18 mouse cellular contexts compared by ENCODE assay signal in genomic region chr1:127575692-127576091, GRCm38 (mm10).
DNase-seq lines count a peak whose midpoint lies in the region; ATAC-seq lines count a peak whose summit lies in the region.
"Had no signal": no experiment of that assay in that cellular context is flagged by ENCODE, and none has a peak within 500 bp of the region (broad histone marks: within the 10 kb centered on the region; RNA-seq: fewer than 3 reads in every experiment).

No protein-coding gene starts in this region.

- intact Hi-C loops in gastrocnemius, postnatal 36 days (cut with DNase I): no loop called here

- no peak overlapping the region for H3K4me3 ChIP-seq in forebrain, embryonic 13.5 days
- H3K4me3 ChIP-seq in midbrain, embryonic 12.5 days: no peak overlapping the region
- H3K4me3 ChIP-seq: heart, embryonic 15.5 days; limb, embryonic 10.5 days had no signal

- H3K27ac ChIP-seq in forebrain, embryonic 13.5 days: peak overlapping the region; percentile 28
- H3K27ac ChIP-seq in midbrain, embryonic 12.5 days (replicated peaks): peak overlapping the region; percentile 65
- H3K27ac ChIP-seq: heart, embryonic 15.5 days; liver, embryonic 14.5 days had no signal

- H3K36me3 ChIP-seq in forebrain, embryonic 13.5 days (ENCODE audit: poor library complexity, severe bottlenecking): no peaks in the 10 kb centered on the region
- H3K36me3 ChIP-seq in midbrain, embryonic 12.5 days: no peaks in the 10 kb centered on the region
- H3K36me3 ChIP-seq: heart, embryonic 15.5 days; limb, embryonic 10.5 days had no signal

- H3K4me2 ChIP-seq in forebrain, embryonic 13.5 days: no peak overlapping the region
- H3K4me2 ChIP-seq in midbrain, embryonic 12.5 days (replicated peaks): no peak overlapping the region
- H3K4me2 ChIP-seq: heart, embryonic 15.5 days had no signal

- no peak overlapping the region for H3K9ac ChIP-seq in forebrain, embryonic 13.5 days
- H3K9ac ChIP-seq in midbrain, embryonic 12.5 days (replicated peaks): no peak overlapping the region
- H3K9ac ChIP-seq: heart, embryonic 15.5 days; liver, embryonic 14.5 days had no signal

- ATAC-seq in forebrain, embryonic 13.5 days: peak; percentile 72
- ATAC-seq in midbrain, embryonic 12.5 days (ENCODE audit: low FRiP score, low read depth): peak; percentile 59
- ATAC-seq: CD4-positive, CD25-positive, alpha-beta regulatory T cell, adult 4 months; lung, postnatal 0 days had no signal

- no peaks in the 10 kb centered on the region for H3K9me3 ChIP-seq in forebrain, embryonic 13.5 days (replicated peaks)
- no peaks in the 10 kb centered on the region for H3K9me3 ChIP-seq in midbrain, embryonic 12.5 days
- H3K9me3 ChIP-seq: heart, embryonic 15.5 days; limb, embryonic 10.5 days had no signal

- peak; percentile 71 for DNase-seq in Muller cell, postnatal 12 days (ENCODE audit: inconsistent ontology term)
- DNase-seq in R1 (ENCODE audit: low read depth, low spot score): peak; percentile 27
- no peak for DNase-seq in adrenal gland, postnatal 25 days
- DNase-seq in lung, postnatal 4 days: no peak
- DNase-seq in liver: no peak
- no peak for DNase-seq in gastrocnemius, postnatal 36 days
- DNase-seq: cerebellum, postnatal 36 days; gastrocnemius, postnatal 25 days; kidney, adult 8-10 months; right cerebral cortex, adult 18-20 months; thymus, postnatal 4 days had no signal

- no peaks in the 10 kb centered on the region for H3K27me3 ChIP-seq in forebrain, embryonic 13.5 days
- H3K27me3 ChIP-seq in midbrain, embryonic 12.5 days: peaks cover 6% of the 10 kb centered on the region; the same call in 1 of the 2 replicates
- H3K27me3 ChIP-seq: heart, embryonic 15.5 days had no signal

- 4% methylated on average over 4 of the region's 4 CpGs for WGBS in forebrain, embryonic 13.5 days
- WGBS in midbrain, embryonic 12.5 days: 5% methylated on average over 4 of the region's 4 CpGs

- H3K4me1 ChIP-seq in forebrain, embryonic 13.5 days: peaks cover 24% of the 10 kb centered on the region
- H3K4me1 ChIP-seq in midbrain, embryonic 12.5 days: peaks cover 32% of the 10 kb centered on the region

Comparison
In these comparisons a context has a peak if more than half of its experiments do, and no peak if none do; other contexts are left out.
1. DNase-seq: peak in Muller cell, postnatal 12 days (single experiment) and R1 (single experiment); none in adrenal gland, postnatal 25 days (single experiment), lung, postnatal 4 days (0 of 2), liver (single experiment) and gastrocnemius, postnatal 36 days (0 of 2).